Mouse (Mus musculus): ENCODE data around the gene Cnnm1. TPM values are rescaled to one million over a fixed set of nuclear protein-coding genes. Genes with fewer than 3 reads are reported as not detected.
"Not testable (repeated sequence)": the region's sequence is repeated elsewhere in the genome, so short reads cannot be mapped to it uniquely, and the experiment has no call there.

Cnnm1 gene
- polyA plus RNA-seq, 1 experiment: 6.0 TPM

GRCm38 (mm10) chr19:43494914-43495313 is 54.7 kb downstream of the Cnnm1 start:
- TF ChIP-seq POLR2A (IDR thresholded peaks at IDR 0.05; ENCODE audit: low read depth, low read length) (no peak), CTCF (conservative IDR thresholded peaks at IDR 0.05; ENCODE audit: insufficient read depth, insufficient read length, low read depth, low read length) (no peak)
- DNase-seq: no peak
- Histone ChIP-seq H3K36me3 (ENCODE audit: control insufficient read depth, insufficient read depth, low read length) (no peaks in the 10 kb centered on the region), H3K27me3 (replicated peaks; ENCODE audit: control insufficient read depth, insufficient read depth, low read length) (no peaks in the 10 kb centered on the region), H3K27ac (ENCODE audit: insufficient read depth, low read depth, low read length) (no peak overlapping the region), H3K4me3 (ENCODE audit: insufficient read depth, low read depth, low read length) (no peak overlapping the region), H3K4me1 (ENCODE audit: control insufficient read depth, insufficient read depth, low read length) (peaks cover 4% of the 10 kb centered on the region; the same call in 1 of the 2 replicates)
- 33% methylated on average over 14 of the region's 14 CpGs for WGBS

DNA sequence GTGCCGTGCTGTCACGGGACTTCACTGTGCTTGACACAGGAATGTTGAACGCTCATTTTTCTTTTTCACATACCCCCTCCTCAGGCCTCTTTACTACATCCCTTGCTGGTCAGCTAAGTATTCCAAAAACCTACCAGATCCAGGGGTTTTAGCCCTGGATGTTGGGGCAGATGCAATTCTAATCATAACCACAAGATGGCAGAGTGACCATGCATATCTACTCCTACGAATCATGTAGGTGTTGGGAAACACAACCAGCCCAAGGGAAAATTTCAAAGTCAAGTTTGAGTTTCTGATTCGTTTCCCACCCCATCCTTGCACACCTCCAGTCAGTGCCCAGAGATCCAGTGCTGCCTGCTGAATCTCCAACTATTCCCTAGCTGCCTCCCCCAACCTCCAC is 55.6 kb downstream of the Cnnm1 start:
- H3K36me3 ChIP-seq (ENCODE audit: control insufficient read depth, insufficient read depth, low read length): no peaks in the 10 kb centered on the region; the same call in 1 of the 2 replicates
- peaks cover 4% of the 10 kb centered on the region; the same call in 1 of the 2 replicates for H3K4me1 ChIP-seq (ENCODE audit: control insufficient read depth, insufficient read depth, low read length)
- WGBS: 16% methylated on average over 5 of the region's 5 CpGs
- TF ChIP-seq CTCF (conservative IDR thresholded peaks at IDR 0.05; ENCODE audit: insufficient read depth, insufficient read length, low read depth, low read length): peak; percentile 30; the same call in 1 of the 2 replicates
- TF ChIP-seq POLR2A (IDR thresholded peaks at IDR 0.05; ENCODE audit: low read depth, low read length): no peak
- H3K27ac ChIP-seq (ENCODE audit: insufficient read depth, low read depth, low read length): no peak overlapping the region
- H3K4me3 ChIP-seq (ENCODE audit: insufficient read depth, low read depth, low read length): no peak overlapping the region
- DNase-seq: peak; percentile 71
- no peaks in the 10 kb centered on the region for H3K27me3 ChIP-seq (replicated peaks; ENCODE audit: control insufficient read depth, insufficient read depth, low read length)

GRCm38 (mm10) chr19:43497440-43497839 is 57.2 kb downstream of the Cnnm1 start:
- WGBS: 85% methylated on average over 7 of the region's 7 CpGs
- Histone ChIP-seq H3K27me3 (replicated peaks; ENCODE audit: control insufficient read depth, insufficient read depth, low read length) (no peaks in the 10 kb centered on the region), H3K4me3 (ENCODE audit: insufficient read depth, low read depth, low read length) (no peak overlapping the region), H3K4me1 (ENCODE audit: control insufficient read depth, insufficient read depth, low read length) (peaks cover 4% of the 10 kb centered on the region; the same call in 1 of the 2 replicates), H3K36me3 (ENCODE audit: control insufficient read depth, insufficient read depth, low read length) (peaks cover 2% of the 10 kb centered on the region), H3K27ac (ENCODE audit: insufficient read depth, low read depth, low read length) (no peak overlapping the region)
- no peak for TF ChIP-seq CTCF (conservative IDR thresholded peaks at IDR 0.05; ENCODE audit: insufficient read depth, insufficient read length, low read depth, low read length)
- no peak for TF ChIP-seq POLR2A (IDR thresholded peaks at IDR 0.05; ENCODE audit: low read depth, low read length)
- DNase-seq: no peak

GRCm38 (mm10) chr19:43498874-43499273 is 58.6 kb downstream of the Cnnm1 start:
- no peaks in the 10 kb centered on the region for H3K27me3 ChIP-seq (replicated peaks; ENCODE audit: control insufficient read depth, insufficient read depth, low read length)
- H3K4me1 ChIP-seq (ENCODE audit: control insufficient read depth, insufficient read depth, low read length): peaks cover 4% of the 10 kb centered on the region; the same call in 1 of the 2 replicates
- peak; percentile 52 for DNase-seq
- 47% methylated on average over 7 of the region's 7 CpGs for WGBS
- no peak overlapping the region for H3K4me3 ChIP-seq (ENCODE audit: insufficient read depth, low read depth, low read length)
- H3K36me3 ChIP-seq (ENCODE audit: control insufficient read depth, insufficient read depth, low read length): peaks cover 3% of the 10 kb centered on the region
- H3K27ac ChIP-seq (ENCODE audit: insufficient read depth, low read depth, low read length): no peak overlapping the region
- TF ChIP-seq POLR2A (IDR thresholded peaks at IDR 0.05; ENCODE audit: low read depth, low read length): no peak
- TF ChIP-seq CTCF (conservative IDR thresholded peaks at IDR 0.05; ENCODE audit: insufficient read depth, insufficient read length, low read depth, low read length): no peak

DNA sequence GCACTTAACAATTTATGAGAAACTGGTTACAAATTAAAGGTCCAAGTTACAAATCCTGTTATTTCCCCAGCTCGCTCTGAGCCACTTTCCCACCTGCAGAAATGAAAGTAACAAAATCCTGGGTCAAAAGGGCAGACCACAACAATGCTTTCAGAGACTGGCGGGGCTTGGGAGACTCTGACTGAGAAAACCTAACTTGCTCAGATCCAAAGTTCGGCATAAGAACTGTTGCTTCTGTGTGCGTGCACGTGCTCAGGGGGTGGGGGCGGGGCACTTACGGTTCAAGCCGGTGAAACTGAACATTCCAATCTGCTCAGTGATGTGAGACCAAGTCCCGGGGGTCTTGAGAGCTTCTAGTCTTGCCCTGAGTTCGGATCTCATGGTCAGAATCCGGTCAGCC is 62.4 kb downstream of the Cnnm1 start:
- no peak overlapping the region for H3K4me3 ChIP-seq (ENCODE audit: insufficient read depth, low read depth, low read length)
- H3K36me3 ChIP-seq (ENCODE audit: control insufficient read depth, insufficient read depth, low read length): peaks cover 3% of the 10 kb centered on the region
- H3K27me3 ChIP-seq (replicated peaks; ENCODE audit: control insufficient read depth, insufficient read depth, low read length): no peaks in the 10 kb centered on the region
- 43% methylated on average over 11 of the region's 11 CpGs for WGBS
- TF ChIP-seq POLR2A (IDR thresholded peaks at IDR 0.05; ENCODE audit: low read depth, low read length): no peak
- DNase-seq: peak; percentile 49
- peaks cover 4% of the 10 kb centered on the region; the same call in 1 of the 2 replicates for H3K4me1 ChIP-seq (ENCODE audit: control insufficient read depth, insufficient read depth, low read length)
- H3K27ac ChIP-seq (ENCODE audit: insufficient read depth, low read depth, low read length): no peak overlapping the region

GRCm38 (mm10) chr19:43503593-43503992 is 63.4 kb downstream of the Cnnm1 start:
- H3K27ac ChIP-seq (ENCODE audit: insufficient read depth, low read depth, low read length); DNase-seq; H3K4me1 ChIP-seq (ENCODE audit: control insufficient read depth, insufficient read depth, low read length); H3K4me3 ChIP-seq (ENCODE audit: insufficient read depth, low read depth, low read length); H3K36me3 ChIP-seq (ENCODE audit: control insufficient read depth, insufficient read depth, low read length); H3K27me3 ChIP-seq (replicated peaks; ENCODE audit: control insufficient read depth, insufficient read depth, low read length): not testable (repeated sequence)
- 97% methylated on average over 8 of the region's 9 CpGs for WGBS

GRCm38 (mm10) chr19:43505441-43505840 is 65.2 kb downstream of the Cnnm1 start:
- no peak overlapping the region for H3K27ac ChIP-seq (ENCODE audit: insufficient read depth, low read depth, low read length)
- no peaks in the 10 kb centered on the region for H3K27me3 ChIP-seq (replicated peaks; ENCODE audit: control insufficient read depth, insufficient read depth, low read length)
- no peaks in the 10 kb centered on the region for H3K4me1 ChIP-seq (ENCODE audit: control insufficient read depth, insufficient read depth, low read length)
- no peak for TF ChIP-seq POLR2A (IDR thresholded peaks at IDR 0.05; ENCODE audit: low read depth, low read length)
- no peak for TF ChIP-seq CTCF (conservative IDR thresholded peaks at IDR 0.05; ENCODE audit: insufficient read depth, insufficient read length, low read depth, low read length)
- no peak overlapping the region for H3K4me3 ChIP-seq (ENCODE audit: insufficient read depth, low read depth, low read length)
- 85% methylated on average over 12 of the region's 12 CpGs for WGBS
- no peak for DNase-seq
- peaks cover 3% of the 10 kb centered on the region for H3K36me3 ChIP-seq (ENCODE audit: control insufficient read depth, insufficient read depth, low read length)

Measured in kidney, adult 2 months (tissue).